Mouse (Mus musculus) embryonic fibroblast, embryonic 13.5 days (primary cell): ENCODE measurements around the gene Kras. TPM values are rescaled to one million over a fixed set of nuclear protein-coding genes. Genes with fewer than 3 reads are reported as not detected.
A peak's percentile ranks its signal among the peaks of the same experiment; 100 is the strongest.

Experiments
- H3K27ac ChIP-seq: 2 replicates; pipeline ENCODE4 v1.5.1; 2012; ENCODE audit warnings: low read length, control low read depth, inconsistent platforms; ENCODE audit not compliant: insufficient read depth
- H3K4me1 ChIP-seq: 2 replicates; pipeline ENCODE4 v1.6.1; 2011; ENCODE audit warnings: low read length; ENCODE audit not compliant: control insufficient read depth, insufficient read depth
- H3K4me3 ChIP-seq: 2 replicates; pipeline ENCODE4 v1.5.1; 2011; ENCODE audit warnings: mild to moderate bottlenecking, control low read depth, low read length; ENCODE audit not compliant: insufficient read depth
- CTCF ChIP-seq: IDR thresholded peaks from 2 replicates; pipeline ENCODE4 v1.5.1; 2011; ENCODE audit warnings: mild to moderate bottlenecking, control low read depth, low read length, moderate library complexity, borderline replicate concordance; ENCODE audit not compliant: insufficient read depth
- POLR2A ChIP-seq: IDR thresholded peaks from 2 replicates; pipeline ENCODE4 v1.6.1; 2011; ENCODE audit warnings: low read depth, mild to moderate bottlenecking, control low read depth, low read length, moderate library complexity
- polyA plus RNA-seq: library from polyadenylated mRNA; stranded (reverse); fragments of >200 nt; gene quantifications from 2 replicates; pipeline ENCODE4 v1.2.4, GENCODE M21; 2011; ENCODE audit warnings: low read depth; ENCODE audit not compliant: missing spikeins, insufficient read length

The Kras gene
- polyA plus RNA-seq = 85.4 and 97.1 TPM in 2 replicates

DNA sequence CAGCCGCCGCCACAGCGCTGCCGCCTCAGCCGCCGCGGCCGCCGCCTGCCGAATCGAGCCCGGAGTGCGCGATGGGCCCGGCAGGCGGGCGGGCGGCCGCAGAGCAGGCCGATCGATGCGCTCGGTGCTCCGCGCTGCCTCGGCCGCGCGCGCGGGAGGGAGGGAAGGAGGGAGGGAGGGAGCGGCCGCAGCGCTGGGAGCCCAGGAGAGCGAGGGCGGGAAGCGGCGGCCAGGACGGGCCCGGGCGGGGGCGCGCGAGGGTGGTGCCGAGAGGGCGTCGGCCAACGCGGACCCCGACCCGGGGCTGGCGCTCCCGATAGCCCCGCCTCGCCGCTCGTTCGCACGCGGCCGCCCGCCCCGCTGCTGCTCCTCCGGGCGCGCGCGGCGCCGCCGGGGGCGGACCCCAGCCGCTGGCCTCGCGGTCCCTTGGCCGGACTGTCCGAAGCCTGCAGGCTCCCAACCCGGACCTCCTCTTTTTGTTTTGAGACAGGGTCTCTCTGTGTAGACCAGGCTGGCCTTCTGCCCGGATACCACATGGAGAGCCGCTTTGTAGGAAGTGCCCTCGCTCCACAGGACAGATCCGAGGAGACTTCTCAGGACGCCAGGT is at the start of gene Kras:
Gene Kras, minus strand, starts transcription at position 55 of the 607 bp plus-strand sequence.
- peak; percentile 59 for TF ChIP-seq POLR2A
- TF ChIP-seq CTCF = no peak
- peak within 1 kb of the TSS; percentile 90 for H3K4me3 ChIP-seq
- H3K4me1 ChIP-seq = peaks cover 7% of the 10 kb centered on the region
- H3K27ac ChIP-seq = peak within 1 kb of the TSS; percentile 47; the same call in 1 of the 2 replicates

DNA sequence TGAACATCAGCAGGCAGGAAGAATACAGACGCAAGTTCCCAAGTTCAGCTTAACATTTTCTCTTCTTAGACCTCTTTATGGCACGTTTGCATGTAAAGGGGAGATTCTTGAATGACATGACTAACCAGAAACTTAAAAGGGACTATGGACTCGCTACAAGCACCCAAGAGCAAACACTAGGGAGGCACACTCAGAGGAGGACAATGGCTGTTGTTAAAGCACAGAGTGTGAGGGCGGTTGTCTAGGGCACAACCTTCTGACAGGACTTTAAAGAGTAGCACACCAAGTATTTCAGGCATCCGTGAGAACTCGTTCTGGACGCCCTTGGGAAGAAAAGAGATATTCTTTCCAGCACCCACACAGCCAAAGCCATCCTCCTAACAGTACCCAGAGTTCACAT is 47.6 kb upstream of the Kras start:
- Histone ChIP-seq H3K4me3 (no peak overlapping the region), H3K4me1 (no peaks in the 10 kb centered on the region), H3K27ac (no peak overlapping the region)
- TF ChIP-seq POLR2A (no peak), CTCF (no peak)

GRCm38 (mm10) chr6:145296979-145297378 is 46.9 kb upstream of the Kras start:
- TF ChIP-seq CTCF = no peak
- TF ChIP-seq POLR2A = no peak
- no peak overlapping the region for H3K27ac ChIP-seq
- H3K4me3 ChIP-seq = no peak overlapping the region

GRCm38 (mm10) chr6:145295171-145295570 is 45.1 kb upstream of the Kras start:
- TF ChIP-seq CTCF = no peak
- no peak for TF ChIP-seq POLR2A
- no peak overlapping the region for H3K27ac ChIP-seq

More at GRCm38 (mm10) chr6:145296979-145297378, 46.9 kb upstream of the Kras start:
- no peaks in the 10 kb centered on the region for H3K4me1 ChIP-seq

DNA sequence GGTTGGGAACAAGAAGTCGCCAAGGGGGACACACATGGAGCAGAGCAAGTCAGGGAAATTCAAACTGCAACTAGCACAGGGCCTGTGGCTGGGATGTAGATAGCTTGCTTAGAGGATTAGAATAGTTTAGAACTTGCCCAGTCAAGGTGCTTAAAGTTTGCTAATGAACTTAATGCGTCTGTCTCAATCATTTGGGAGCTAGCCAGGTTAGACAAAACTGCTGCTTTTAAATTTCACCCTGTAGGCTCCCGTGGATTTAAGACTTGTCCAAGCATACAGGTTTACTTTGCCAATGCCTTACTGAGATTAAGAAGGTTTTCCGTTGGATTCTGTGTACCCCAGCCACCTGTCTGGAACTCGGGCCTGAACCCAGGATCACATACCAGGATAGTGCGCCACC is 43.1 kb upstream of the Kras start:
- TF ChIP-seq POLR2A (no peak), CTCF (no peak)
- no peak overlapping the region for H3K4me3 ChIP-seq
- H3K27ac ChIP-seq = no peak overlapping the region
- peaks cover 5% of the 10 kb centered on the region; the same call in 1 of the 2 replicates for H3K4me1 ChIP-seq

More at GRCm38 (mm10) chr6:145295171-145295570, 45.1 kb upstream of the Kras start:
- Histone ChIP-seq H3K4me3 (no peak overlapping the region), H3K4me1 (peaks cover 5% of the 10 kb centered on the region; the same call in 1 of the 2 replicates)

DNA sequence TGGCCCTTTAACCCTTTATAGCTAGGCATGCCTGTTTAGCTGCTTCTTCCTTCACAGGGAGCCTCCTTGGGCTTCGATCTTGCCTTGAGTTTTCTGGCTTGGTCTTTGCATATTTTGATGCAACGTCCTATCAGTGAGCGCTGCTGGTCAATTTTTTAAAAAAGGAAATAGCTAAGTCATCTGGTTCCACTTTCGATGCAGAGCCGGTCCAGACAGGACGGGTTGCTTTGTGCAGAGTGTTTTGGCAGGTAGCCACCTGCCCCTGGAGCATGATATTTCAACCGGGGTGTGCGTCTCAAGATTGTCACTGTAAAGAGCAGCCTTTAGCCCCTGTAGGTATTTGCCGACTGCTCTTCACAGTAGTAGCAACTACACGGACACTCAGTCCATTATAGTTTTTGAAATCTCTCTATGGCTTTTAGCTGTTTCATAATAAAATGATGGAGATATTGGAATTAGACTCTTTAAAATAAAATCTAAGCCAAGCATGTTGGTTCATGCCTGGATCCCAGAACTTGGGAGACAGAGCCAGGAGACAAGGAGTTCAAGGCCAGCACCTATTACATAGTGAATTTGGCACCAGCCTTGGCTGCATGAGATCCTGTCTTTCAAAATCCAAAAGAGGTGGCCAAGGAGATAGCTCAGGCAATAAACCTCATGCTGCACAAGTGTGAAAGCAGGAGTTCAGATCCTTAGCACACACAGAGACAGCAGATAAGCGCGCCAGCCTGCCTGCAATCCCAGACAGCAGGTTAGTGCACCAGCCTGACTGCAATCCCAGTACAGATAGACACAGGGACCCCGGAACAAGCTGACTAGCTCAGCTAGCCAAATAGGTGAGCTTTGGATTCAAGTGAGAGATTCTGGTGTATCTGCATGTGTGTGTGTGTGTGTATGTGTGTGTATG is 41.6 kb upstream of the Kras start:
- TF ChIP-seq CTCF (no peak), POLR2A (no peak)
- Histone ChIP-seq H3K4me3 (no peak overlapping the region), H3K27ac (peak overlapping the region; percentile 47; the same call in 1 of the 2 replicates), H3K4me1 (peaks cover 5% of the 10 kb centered on the region; the same call in 1 of the 2 replicates)

DNA sequence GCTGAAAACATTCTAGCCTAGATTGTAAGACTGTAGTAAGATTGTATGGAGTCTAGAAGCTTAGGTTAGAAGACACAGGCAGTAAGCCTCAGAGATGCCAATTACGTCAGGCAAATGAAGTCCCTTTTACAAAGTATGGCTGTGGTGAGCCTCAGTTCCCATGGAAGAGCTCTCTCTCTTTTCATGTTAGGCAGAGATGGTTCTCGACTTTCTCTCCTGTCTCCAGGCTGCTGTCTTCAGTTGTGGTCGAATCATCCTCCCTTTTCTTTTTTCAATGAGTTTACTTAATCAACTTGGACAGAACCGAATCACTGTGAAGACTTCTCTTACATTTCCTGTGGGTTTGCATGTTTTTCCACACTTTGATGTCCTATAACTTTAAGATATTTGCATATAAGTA is 35.6 kb upstream of the Kras start:
- Histone ChIP-seq H3K4me3 (no peak overlapping the region), H3K4me1 (no peaks in the 10 kb centered on the region), H3K27ac (no peak overlapping the region)
- TF ChIP-seq CTCF (no peak), POLR2A (no peak)

GRCm38 (mm10) chr6:145284286-145284685 is 34.2 kb upstream of the Kras start:
- Histone ChIP-seq H3K27ac (no peak overlapping the region), H3K4me1 (no peaks in the 10 kb centered on the region)

DNA sequence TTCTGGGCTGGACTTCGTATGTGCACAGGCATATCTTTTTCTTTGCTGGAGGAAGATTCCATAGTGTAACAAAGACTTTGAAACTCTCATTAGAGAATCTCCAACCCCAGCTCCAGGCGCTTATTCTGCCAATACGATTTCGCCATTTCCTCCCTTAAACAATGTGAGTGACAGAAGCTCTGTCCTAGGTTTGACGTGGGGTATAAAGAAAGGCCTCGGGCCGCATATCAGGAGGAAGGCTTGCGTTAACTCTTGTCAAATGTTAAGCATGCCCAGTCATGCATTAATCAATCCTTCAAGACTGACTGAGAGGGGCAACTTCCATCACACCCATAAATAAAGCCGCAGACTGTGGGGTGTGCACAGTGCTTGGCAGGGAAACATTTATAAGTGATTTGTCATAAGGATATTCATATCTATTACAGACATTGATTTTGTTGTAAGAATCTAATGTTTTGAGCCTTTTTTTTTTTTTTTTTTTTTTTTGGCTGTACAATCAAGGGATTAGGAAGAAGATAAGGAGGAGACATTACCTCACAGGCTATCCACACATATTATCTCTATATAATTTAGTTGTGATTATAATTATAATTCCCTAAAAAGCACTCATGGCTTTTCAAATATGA is 27.2 kb upstream of the Kras start:
- TF ChIP-seq POLR2A (no peak), CTCF (no peak)
- Histone ChIP-seq H3K27ac (no peak overlapping the region), H3K4me3 (no peak overlapping the region), H3K4me1 (peaks cover 10% of the 10 kb centered on the region)

More at GRCm38 (mm10) chr6:145284286-145284685, 34.2 kb upstream of the Kras start:
- no peak overlapping the region for H3K4me3 ChIP-seq
- TF ChIP-seq POLR2A (no peak), CTCF (no peak)
